ENCODE assay signal across 8 mouse cellular contexts in the genomic region with DNA sequence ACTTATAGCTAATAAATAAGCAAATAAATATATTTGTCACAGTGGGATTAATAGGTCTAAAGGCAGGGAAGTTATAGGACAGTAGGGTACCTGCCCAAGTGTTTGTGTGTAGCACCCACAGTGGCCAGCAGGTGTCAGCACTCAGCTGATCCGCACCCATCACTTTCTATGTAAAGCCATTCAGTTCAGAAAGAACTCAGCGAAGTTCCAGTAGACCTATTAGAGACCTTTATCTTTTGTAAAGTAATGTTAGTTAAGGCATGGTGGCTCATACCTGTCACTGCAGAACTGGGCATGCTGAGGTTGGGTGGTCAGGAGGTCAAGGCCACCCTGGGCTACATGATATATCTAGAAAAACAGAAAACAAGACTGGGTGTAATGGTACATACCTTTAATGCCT. TPM values are rescaled to one million over a fixed set of nuclear protein-coding genes. Genes with fewer than 3 reads are reported as not detected.
A peak's percentile ranks its signal among the peaks of the same experiment; 100 is the strongest.
DNase-seq lines count a peak whose midpoint lies in the region; ATAC-seq lines count a peak whose summit lies in the region.

No protein-coding gene starts in this region.

- no peaks in the 10 kb centered on the region for H3K4me1 ChIP-seq in embryonic facial prominence, embryonic 11.5 days (ENCODE audit: control insufficient read depth, insufficient read depth, low read length)
- no peaks in the 10 kb centered on the region for H3K4me1 ChIP-seq in hindbrain, embryonic 10.5 days (replicated peaks)

- H3K27me3 ChIP-seq in embryonic facial prominence, embryonic 11.5 days (ENCODE audit: control insufficient read depth, insufficient read depth, low read length) = no peaks in the 10 kb centered on the region
- 0 out of 2 replicates have a peak, but pooled peaks cover 6% of the 10 kb centered on the region for H3K27me3 ChIP-seq in hindbrain, embryonic 10.5 days (ENCODE audit: insufficient read depth, poor library complexity, severe bottlenecking)

- WGBS in embryonic facial prominence, embryonic 11.5 days = 15% methylated on average over 2 of the region's 2 CpGs
- WGBS in hindbrain, embryonic 10.5 days = 28% methylated on average over 2 of the region's 2 CpGs

- H3K9ac ChIP-seq in embryonic facial prominence, embryonic 11.5 days (replicated peaks; ENCODE audit: low read length) = no peak overlapping the region

- H3K4me3 ChIP-seq in embryonic facial prominence, embryonic 11.5 days (ENCODE audit: low read depth, low read length) = no peak overlapping the region
- H3K4me3 ChIP-seq in hindbrain, embryonic 10.5 days = no peak overlapping the region

- H3K27ac ChIP-seq in embryonic facial prominence, embryonic 11.5 days (replicated peaks; ENCODE audit: low read depth, low read length) = no peak overlapping the region
- H3K27ac ChIP-seq in hindbrain, embryonic 10.5 days = no peak overlapping the region

- no peaks in the 10 kb centered on the region for H3K36me3 ChIP-seq in embryonic facial prominence, embryonic 11.5 days (replicated peaks; ENCODE audit: control insufficient read depth, insufficient read depth, low read depth, low read length)
- no peaks in the 10 kb centered on the region for H3K36me3 ChIP-seq in hindbrain, embryonic 10.5 days

- H3K4me2 ChIP-seq in embryonic facial prominence, embryonic 11.5 days (ENCODE audit: low read depth, low read length) = no peak overlapping the region

- no peaks in the 10 kb centered on the region for H3K9me3 ChIP-seq in embryonic facial prominence, embryonic 11.5 days (replicated peaks; ENCODE audit: control insufficient read depth, low read length)
- no peaks in the 10 kb centered on the region for H3K9me3 ChIP-seq in hindbrain, embryonic 10.5 days

- ATAC-seq in CD4-positive, CD25-positive, alpha-beta regulatory T cell, adult 4 months = no peak
- peak; percentile 71 for ATAC-seq in embryonic facial prominence, embryonic 11.5 days (replicated peaks; ENCODE audit: insufficient number of reproducible peaks, low FRiP score, low TSS enrichment, low read depth)
- ATAC-seq in megakaryocyte, adult 5-6 weeks (ENCODE audit: poor library complexity, severe bottlenecking) = peak; percentile 94

- DNase-seq in CD4-positive, CD25-positive, alpha-beta regulatory T cell, adult 2 months (ENCODE audit: low read depth, low spot score) = peak; percentile 86
- DNase-seq in adrenal gland, adult 8-10 months = peak; percentile 18
- DNase-seq in embryonic facial prominence, embryonic 11.5 days (ENCODE audit: low spot score) = peak; percentile 74
- DNase-seq in hindbrain, embryonic 10.5 days (ENCODE audit: low spot score) = peak; percentile 66
- peak; percentile 56 to 83 for DNase-seq in layer of hippocampus, postnatal 25 days (ENCODE audit: extremely low spot score in 1 of 2, low spot score in 1 of 2)
- peak; percentile 55 to 73 for DNase-seq in right cerebral cortex, postnatal 10 days (ENCODE audit: low spot score in 2 of 2)

RNA-seq across cellular contexts. Expression of a gene that starts 12.4 kb away (rescaled TPM):
- polyA plus RNA-seq in CD4-positive, CD25-positive, alpha-beta regulatory T cell, adult 4 months (2017; shearing (Covaris generic)) = not detected
- not detected for total RNA-seq in adrenal gland, adult 8-10 months (2022)
- not detected in 2 replicates for polyA plus RNA-seq in embryonic facial prominence, embryonic 11.5 days (2014; fragmentation: Nextera tagmentation; extraction: Ambion mirVana)
- not detected in 2 replicates for polyA plus RNA-seq in hindbrain, embryonic 10.5 days (2016; fragmentation: Nextera tagmentation; extraction: Ambion mirVana)
- not detected for total RNA-seq in layer of hippocampus, postnatal 25 days (2021)
- total RNA-seq in megakaryocyte, adult 5-6 weeks (2015) = not detected in 2 replicates
- 0.20 TPM in 1 of 2 replicates, not detected in the other for total RNA-seq in megakaryocyte, adult 5-6 weeks (2017)

RNA-seq across cellular contexts. Expression of a gene that starts 23.0 kb away (rescaled TPM):
- 10 to 100 TPM; 14.5 to 15.7 TPM for polyA plus RNA-seq in CD4-positive, CD25-positive, alpha-beta regulatory T cell, adult 4 months (2017; shearing (Covaris generic))
- total RNA-seq in adrenal gland, adult 8-10 months (2022) = 10 to 100 TPM; 24.3 to 40.8 (median 25.3) TPM
- 26.2 and 31.8 TPM in 2 replicates for polyA plus RNA-seq in embryonic facial prominence, embryonic 11.5 days (2014; fragmentation: Nextera tagmentation; extraction: Ambion mirVana)
- 36.7 and 40.7 TPM in 2 replicates for polyA plus RNA-seq in hindbrain, embryonic 10.5 days (2016; fragmentation: Nextera tagmentation; extraction: Ambion mirVana)
- total RNA-seq in layer of hippocampus, postnatal 25 days (2021) = 10 to 100 TPM; 24.8 to 28.0 TPM
- total RNA-seq in megakaryocyte, adult 5-6 weeks (2015) = 21.9 and 22.5 TPM in 2 replicates
- 15.2 and 17.8 TPM in 2 replicates for total RNA-seq in megakaryocyte, adult 5-6 weeks (2017)

RNA-seq across cellular contexts. Expression of a gene that starts 31.5 kb away (rescaled TPM):
- polyA plus RNA-seq in CD4-positive, CD25-positive, alpha-beta regulatory T cell, adult 4 months (2017; shearing (Covaris generic)) = not detected
- 1 to 10 TPM in 1 of 4 experiments, under 1 TPM in 2, not detected in 1; 0.06 to 1.7 (median 0.59) TPM for total RNA-seq in adrenal gland, adult 8-10 months (2022)
- 0.73 and 0.96 TPM in 2 replicates for polyA plus RNA-seq in embryonic facial prominence, embryonic 11.5 days (2014; fragmentation: Nextera tagmentation; extraction: Ambion mirVana)
- polyA plus RNA-seq in hindbrain, embryonic 10.5 days (2016; fragmentation: Nextera tagmentation; extraction: Ambion mirVana) = 0.89 and 1.0 TPM in 2 replicates
- total RNA-seq in layer of hippocampus, postnatal 25 days (2021) = under 1 TPM; 0.14 to 0.22 TPM
- total RNA-seq in megakaryocyte, adult 5-6 weeks (2015) = 0.23 TPM in 1 of 2 replicates, not detected in the other
- total RNA-seq in megakaryocyte, adult 5-6 weeks (2017) = not detected in 2 replicates

Comparison
In these comparisons a context has a peak if more than half of its experiments do, and no peak if none do; other contexts are left out.
1. DNase-seq: peak in every context shown above with its lines; median percentile 86 in CD4-positive, CD25-positive, alpha-beta regulatory T cell, adult 2 months; 74 in embryonic facial prominence, embryonic 11.5 days; 70 in layer of hippocampus, postnatal 25 days; 66 in hindbrain, embryonic 10.5 days; 64 in right cerebral cortex, postnatal 10 days; 18 in adrenal gland, adult 8-10 months.